ENCODE assay signal across 9 mouse cellular contexts in genomic region chr11:36073074-36073818, GRCm38 (mm10).
DNase-seq lines count a peak whose midpoint lies in the region; ATAC-seq and TF ChIP-seq lines count a peak whose summit lies in the region.
"Had no signal": no experiment of that assay in that cellular context is flagged by ENCODE, and none has a peak within 500 bp of the region (broad histone marks: within the 10 kb centered on the region; RNA-seq: fewer than 3 reads in every experiment).

No protein-coding gene starts in this region.

- ATAC-seq in lung, embryonic 14.5 days (ENCODE audit: insufficient read depth) = peak; percentile 78; the same call in 1 of the 2 replicates
- ATAC-seq: inflammation-experienced regulatory T-cells, adult 6 months had no signal

- DNase-seq in lung, embryonic 14.5 days = peak; percentile 57
- DNase-seq in lung, postnatal 4 days = no peak
- DNase-seq in cerebellum, adult 9-10 months = peak; percentile 92
- peak; percentile 81 for DNase-seq in layer of hippocampus, adult 9-11 months
- peak; percentile 67 to 80 for DNase-seq in right cerebral cortex, postnatal 10 days (ENCODE audit: low spot score in 2 of 2)
- no peak for DNase-seq in adipocyte (ENCODE audit: low spot score)
- DNase-seq in thymus, adult 18-20 months = no peak

- WGBS in lung, embryonic 14.5 days = 55% methylated on average over 8 of the region's 8 CpGs

- no peaks in the 10 kb centered on the region for H3K36me3 ChIP-seq in lung, embryonic 14.5 days (ENCODE audit: insufficient read depth)
- H3K36me3 ChIP-seq: G1E had no signal

- no peak overlapping the region for H3K4me3 ChIP-seq in lung, embryonic 14.5 days (ENCODE audit: low read depth, low read length)

- no peaks in the 10 kb centered on the region for H3K9me3 ChIP-seq in lung, embryonic 14.5 days (ENCODE audit: low read depth, low read length)

- H3K4me1 ChIP-seq in lung, embryonic 14.5 days (ENCODE audit: insufficient read depth) = no peaks in the 10 kb centered on the region

- no peaks in the 10 kb centered on the region for H3K27me3 ChIP-seq in lung, embryonic 14.5 days (ENCODE audit: insufficient read depth, low read length)

- H3K4me2 ChIP-seq in lung, embryonic 14.5 days = no peak overlapping the region

- no peak overlapping the region for H3K27ac ChIP-seq in lung, embryonic 14.5 days (ENCODE audit: low read depth)

- no peak for TF ChIP-seq CTCF in lung, embryonic 14.5 days (IDR thresholded peaks at IDR 0.05; ENCODE audit: low read depth)

- H3K9ac ChIP-seq in lung, embryonic 14.5 days = no peak overlapping the region

Comparison
In these comparisons a context has a peak if more than half of its experiments do, and no peak if none do; other contexts are left out.
1. DNase-seq: peak in lung, embryonic 14.5 days (single experiment), cerebellum, adult 9-10 months (single experiment), layer of hippocampus, adult 9-11 months (single experiment) and right cerebral cortex, postnatal 10 days (2 of 2); none in lung, postnatal 4 days (0 of 2), adipocyte (single experiment) and thymus, adult 18-20 months (0 of 2).